Mouse (Mus musculus) stomach, postnatal 0 days (tissue): ENCODE measurements around the gene Tk2.

Source experiments
- CTCF ChIP-seq: IDR thresholded peaks from 2 replicates; pipeline ENCODE4 v1.5.1; 2016; ENCODE audit warnings: antibody characterized with exemption, low read depth, mild to moderate bottlenecking, moderate library complexity
- EP300 ChIP-seq: optimal IDR thresholded peaks from 2 replicates; pipeline ENCODE3; 2016; ENCODE audit warnings: antibody characterized with exemption

GRCm38 (mm10) chr8:104250439-104251367 lies 2.3 kb upstream of the Tk2 start, which contains the start of gene Cklf:
- peak; percentile 56 for TF ChIP-seq CTCF
- TF ChIP-seq EP300 = no peak
